Mouse (Mus musculus) stomach, embryonic 14.5 days (tissue): ENCODE measurements around the gene 9430097D07Rik. TPM values are rescaled to one million over a fixed set of nuclear protein-coding genes. Genes with fewer than 3 reads are reported as not detected.

ENCODE experiments used
- ATAC-seq: fragments of 200-750 bp; cut with Nextera tagmentation; 2 replicates; pipeline ENCODE4 v1.8.0; 2017; ENCODE audit warnings: low read depth, moderate TSS enrichment; ENCODE audit not compliant: insufficient number of reproducible peaks, insufficient read depth, low FRiP score
- H3K27ac ChIP-seq: fragments of 300-500 bp; sonication (generic); 2 replicates; pipeline ENCODE4 v1.5.1; 2014; ENCODE audit warnings: mild to moderate bottlenecking, low read length, moderate library complexity, mixed read lengths
- H3K27me3 ChIP-seq: fragments of 300-500 bp; sonication (generic); 2 replicates; pipeline ENCODE4 v1.6.1; 2014; ENCODE audit warnings: low read length, control low read depth, mixed read lengths; ENCODE audit not compliant: control insufficient read depth, insufficient read depth
- H3K36me3 ChIP-seq: fragments of 300-500 bp; sonication (generic); 2 replicates; pipeline ENCODE4 v1.6.1; 2014; ENCODE audit warnings: mild to moderate bottlenecking, control low read depth, low read length, moderate library complexity, mixed read lengths; ENCODE audit not compliant: control insufficient read depth, insufficient read depth
- H3K4me1 ChIP-seq: fragments of 300-500 bp; sonication (generic); 2 replicates; pipeline ENCODE4 v1.6.1; 2014; ENCODE audit warnings: low read length, control low read depth, mixed read lengths; ENCODE audit not compliant: control insufficient read depth, insufficient read depth
- H3K4me2 ChIP-seq: fragments of 300-500 bp; sonication (generic); replicated peaks from 2 replicates; pipeline ENCODE4 v1.6.1; 2014; ENCODE audit warnings: low read depth, low read length, control low read depth
- H3K4me3 ChIP-seq: fragments of 300-500 bp; sonication (generic); 2 replicates; pipeline ENCODE4 v1.5.1; 2014; ENCODE audit warnings: low read depth, low read length, control low read depth
- H3K9ac ChIP-seq: fragments of 300-500 bp; sonication (generic); replicated peaks from 2 replicates; pipeline ENCODE4 v1.6.1; 2014; ENCODE audit warnings: low read depth, mild to moderate bottlenecking, control low read depth, low read length, moderate library complexity, mixed read lengths
- H3K9me3 ChIP-seq: fragments of 300-500 bp; sonication (generic); 2 replicates; pipeline ENCODE4 v1.6.1; 2016; ENCODE audit warnings: low read depth, low read length, control low read depth; ENCODE audit not compliant: control insufficient read depth
- WGBS: fragments of 180-500 bp; shearing (Covaris S2); extraction: QIAGEN DNeasy Blood & Tissue Kit; methylation state at CpG from one replicate; pipeline ENCODE4 v1.1.7; 2014; 5-methylcytosine and 5-hydroxymethylcytosine counted together
- polyA plus RNA-seq: library from polyadenylated mRNA; unstranded; fragments of >200 nt; fragmentation: Nextera tagmentation; extraction: Ambion mirVana; gene quantifications from 2 replicates; pipeline ENCODE4 v1.2.1, GENCODE M21; 2014

9430097D07Rik gene
- polyA plus RNA-seq, 1 experiment from 2014 or later = not detected

DNA sequence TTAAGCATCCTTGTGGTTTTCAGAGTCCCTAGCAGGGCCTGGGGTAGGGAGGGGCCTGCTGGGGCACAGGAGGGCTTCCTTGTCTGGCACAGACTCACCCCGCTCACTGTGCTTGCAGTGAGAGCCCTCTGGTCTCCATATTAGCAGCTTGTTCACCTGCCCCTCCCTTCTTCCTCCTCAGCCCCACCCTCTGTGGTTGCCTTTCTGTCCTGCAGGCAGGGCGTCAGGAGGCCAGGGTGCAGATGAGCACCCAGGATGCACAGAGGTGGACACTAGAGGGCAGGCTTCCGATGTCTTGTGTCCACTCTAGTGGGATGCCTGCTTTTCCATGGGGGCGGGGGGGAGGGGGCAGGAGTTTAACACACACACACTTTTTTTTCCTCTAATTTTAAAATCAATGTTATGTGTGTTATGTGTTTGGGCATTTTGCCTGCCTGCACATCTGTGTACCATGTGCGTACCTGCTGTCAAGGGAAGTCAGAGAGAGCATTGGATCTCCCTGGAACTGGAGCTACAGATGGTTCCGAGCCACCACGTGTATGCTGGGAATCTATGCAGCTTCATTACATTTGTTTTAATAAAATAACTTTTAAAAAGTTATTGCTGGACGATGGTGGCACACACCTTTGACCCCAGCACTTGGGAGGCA lies 26.1 kb upstream of the 9430097D07Rik start:
- Histone ChIP-seq H3K9ac (no peak overlapping the region), H3K9me3 (no peaks in the 10 kb centered on the region), H3K4me3 (no peak overlapping the region), H3K4me2 (no peak overlapping the region), H3K27ac (no peak overlapping the region), H3K4me1 (0 out of 2 replicates have a peak, but pooled peaks cover 4% of the 10 kb centered on the region), H3K36me3 (peaks cover 7% of the 10 kb centered on the region; the same call in 1 of the 2 replicates), H3K27me3 (no peaks in the 10 kb centered on the region)
- WGBS = 46% methylated on average over 8 of the region's 8 CpGs
- 0 out of 2 replicates have a peak, but pooled peaks have one; percentile 25 for ATAC-seq

DNA sequence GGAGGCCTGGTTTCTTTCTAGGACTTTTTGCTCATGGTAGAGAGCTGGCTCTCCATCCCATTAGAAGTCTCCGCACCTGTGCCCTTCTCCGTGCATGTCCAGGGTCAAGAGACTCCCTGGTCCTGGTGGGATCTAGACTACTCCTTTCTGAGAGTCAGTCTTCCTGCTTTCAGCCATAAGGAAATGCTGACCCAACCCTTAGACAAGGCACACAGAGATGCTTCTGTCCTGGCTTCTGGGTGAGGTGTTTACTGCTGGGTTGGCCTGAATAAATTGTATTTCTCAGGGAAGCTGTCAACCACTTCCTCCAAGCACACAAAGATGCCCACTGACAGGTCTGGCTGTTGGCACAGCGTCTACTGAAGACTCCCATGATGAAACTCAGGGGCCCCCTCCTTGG lies 23.9 kb upstream of the 9430097D07Rik start, which contains the start of gene St6galnac6:
St6galnac6 (plus strand) TSS at position 301 of the 400 bp plus-strand sequence.
- H3K9me3 ChIP-seq = no peaks in the 10 kb centered on the region
- H3K4me3 ChIP-seq = no peak within 1 kb of the TSS
- H3K36me3 ChIP-seq = peaks cover 7% of the 10 kb centered on the region; the same call in 1 of the 2 replicates
- no peaks in the 10 kb centered on the region for H3K27me3 ChIP-seq
- H3K9ac ChIP-seq = no peak within 1 kb of the TSS
- 92% methylated on average over 3 of the region's 3 CpGs for WGBS
- ATAC-seq = no peak
- no peak within 1 kb of the TSS for H3K27ac ChIP-seq
- H3K4me1 ChIP-seq = 0 out of 2 replicates have a peak, but pooled peaks cover 4% of the 10 kb centered on the region
- no peak within 1 kb of the TSS for H3K4me2 ChIP-seq

DNA sequence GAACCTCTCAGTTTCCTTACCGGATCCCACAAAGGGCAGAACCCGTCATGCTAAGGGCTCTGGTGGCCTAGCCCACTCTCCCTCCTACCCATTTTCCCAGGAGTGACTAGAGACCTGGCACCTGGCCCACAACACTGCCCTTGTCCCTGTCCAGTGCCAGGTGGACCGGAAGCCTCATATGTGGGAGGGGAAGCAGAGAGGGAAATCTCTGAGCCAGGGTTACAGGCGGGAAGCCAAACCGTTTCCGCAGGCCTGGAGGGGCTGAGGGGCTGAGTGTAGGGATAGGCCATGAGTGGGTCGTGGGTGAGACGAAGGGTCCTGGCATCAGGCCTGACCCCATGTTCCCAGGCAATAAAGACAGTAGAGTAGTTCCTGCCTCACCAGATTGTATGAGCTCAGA lies 23.0 kb upstream of the 9430097D07Rik start:
- H3K9ac ChIP-seq = no peak overlapping the region
- H3K9me3 ChIP-seq = no peaks in the 10 kb centered on the region
- H3K4me3 ChIP-seq = no peak overlapping the region
- WGBS = 90% methylated on average over 8 of the region's 8 CpGs
- no peak overlapping the region for H3K4me2 ChIP-seq
- peaks cover 11% of the 10 kb centered on the region; the same call in 1 of the 2 replicates for H3K36me3 ChIP-seq
- no peak overlapping the region for H3K27ac ChIP-seq
- no peak for ATAC-seq
- 0 out of 2 replicates have a peak, but pooled peaks cover 4% of the 10 kb centered on the region for H3K4me1 ChIP-seq
- no peaks in the 10 kb centered on the region for H3K27me3 ChIP-seq

DNA sequence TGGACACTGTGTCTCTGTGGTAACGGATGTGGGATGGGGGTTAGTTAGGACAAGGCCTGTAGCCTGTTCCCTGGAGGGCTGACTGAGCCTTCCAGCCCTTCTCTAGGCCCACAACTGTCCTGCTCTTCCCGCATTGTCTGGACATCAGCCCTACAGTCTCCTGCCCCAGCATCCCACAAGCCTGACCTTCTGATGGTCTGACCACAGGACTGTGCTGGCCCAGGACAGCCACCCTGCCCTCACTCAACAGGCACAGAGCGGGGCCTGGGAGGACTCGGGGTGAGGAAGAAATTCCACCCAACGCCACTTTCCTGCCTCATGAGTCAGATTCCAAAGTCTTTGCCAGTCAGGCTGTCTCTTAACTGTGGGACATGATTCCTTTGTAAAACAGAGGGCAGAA lies 22.2 kb upstream of the 9430097D07Rik start:
- Histone ChIP-seq H3K4me3 (no peak overlapping the region), H3K27ac (no peak overlapping the region), H3K9ac (no peak overlapping the region), H3K9me3 (no peaks in the 10 kb centered on the region), H3K36me3 (peaks cover 11% of the 10 kb centered on the region; the same call in 1 of the 2 replicates), H3K4me1 (0 out of 2 replicates have a peak, but pooled peaks cover 4% of the 10 kb centered on the region), H3K27me3 (no peaks in the 10 kb centered on the region), H3K4me2 (no peak overlapping the region)
- WGBS = 91% methylated on average over 5 of the region's 5 CpGs
- ATAC-seq = no peak

DNA sequence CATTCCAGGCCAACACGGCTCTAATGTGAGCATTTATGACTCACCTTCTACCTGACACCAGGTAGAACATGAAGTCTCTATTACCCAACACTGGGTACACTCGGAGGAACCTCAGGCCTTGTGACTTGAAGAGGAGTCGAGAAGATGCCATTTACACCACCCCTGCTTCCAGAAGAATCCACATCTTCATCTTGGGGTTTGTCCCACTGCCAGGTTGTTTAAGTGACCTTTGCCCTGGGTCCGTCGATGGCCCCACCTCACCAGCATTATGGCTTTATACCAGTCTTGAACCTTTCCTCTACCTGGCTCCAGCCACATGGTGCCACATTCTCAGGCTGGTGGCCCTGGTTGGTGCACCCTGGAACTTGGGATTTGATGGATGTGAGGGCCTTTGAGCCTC lies 21.8 kb upstream of the 9430097D07Rik start:
- Histone ChIP-seq H3K27me3 (no peaks in the 10 kb centered on the region), H3K27ac (no peak overlapping the region), H3K4me2 (no peak overlapping the region), H3K36me3 (peaks cover 11% of the 10 kb centered on the region; the same call in 1 of the 2 replicates), H3K9ac (no peak overlapping the region), H3K9me3 (no peaks in the 10 kb centered on the region), H3K4me3 (no peak overlapping the region), H3K4me1 (no peaks in the 10 kb centered on the region)
- WGBS = 86% methylated on average over 5 of the region's 5 CpGs
- no peak for ATAC-seq

DNA sequence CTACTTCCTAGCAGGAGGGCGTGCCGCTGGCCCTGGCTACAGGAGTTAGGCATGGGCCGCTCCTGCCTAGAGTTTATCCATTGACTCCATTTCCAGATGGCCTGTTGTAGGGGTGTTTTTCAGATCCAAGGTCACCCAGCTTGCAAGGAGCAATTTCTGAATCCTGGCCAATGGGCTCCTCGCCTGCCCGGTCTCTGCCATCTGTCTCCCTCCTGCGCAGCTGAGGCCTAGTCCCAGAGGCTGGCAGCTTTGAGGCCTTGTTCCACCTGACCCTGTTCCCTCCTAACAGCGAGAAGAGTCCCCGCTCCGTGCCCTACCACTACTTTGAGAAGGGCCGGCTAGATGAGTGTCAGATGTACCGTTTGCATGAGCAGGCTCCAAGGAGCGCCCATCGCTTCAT lies 21.2 kb upstream of the 9430097D07Rik start:
- ATAC-seq = no peak
- no peaks in the 10 kb centered on the region for H3K4me1 ChIP-seq
- H3K9ac ChIP-seq = no peak overlapping the region
- no peaks in the 10 kb centered on the region for H3K27me3 ChIP-seq
- WGBS = 87% methylated on average over 13 of the region's 13 CpGs
- H3K36me3 ChIP-seq = peaks cover 11% of the 10 kb centered on the region; the same call in 1 of the 2 replicates
- no peak overlapping the region for H3K27ac ChIP-seq
- H3K4me2 ChIP-seq = no peak overlapping the region
- no peaks in the 10 kb centered on the region for H3K9me3 ChIP-seq
- H3K4me3 ChIP-seq = no peak overlapping the region

DNA sequence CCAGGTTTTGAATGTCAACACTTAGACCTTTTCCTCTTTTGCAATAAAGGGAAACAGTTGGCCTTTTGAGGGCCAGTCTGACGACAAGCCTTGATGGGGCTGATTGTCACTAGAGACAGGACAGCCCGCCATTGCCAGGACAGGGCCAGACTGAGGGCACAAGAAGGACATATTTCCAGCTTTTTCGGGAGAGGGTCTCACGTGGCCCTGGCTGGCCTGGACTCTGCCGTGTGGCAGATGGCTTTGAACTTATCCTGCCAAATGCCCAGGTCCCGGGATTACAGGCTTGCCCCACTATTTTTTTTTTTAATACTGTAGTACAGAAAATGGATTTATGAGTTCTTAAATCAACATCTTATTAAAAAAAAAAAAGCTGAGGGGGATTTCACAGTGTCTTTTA lies 15.8 kb upstream of the 9430097D07Rik start:
- Histone ChIP-seq H3K4me3 (no peak overlapping the region), H3K36me3 (peaks cover 3% of the 10 kb centered on the region; the same call in 1 of the 2 replicates), H3K4me2 (no peak overlapping the region), H3K9me3 (no peaks in the 10 kb centered on the region), H3K27me3 (no peaks in the 10 kb centered on the region), H3K27ac (no peak overlapping the region), H3K4me1 (peaks cover 16% of the 10 kb centered on the region; the same call in 1 of the 2 replicates), H3K9ac (no peak overlapping the region)
- 68% methylated on average over 6 of the region's 6 CpGs for WGBS
- ATAC-seq = no peak

DNA sequence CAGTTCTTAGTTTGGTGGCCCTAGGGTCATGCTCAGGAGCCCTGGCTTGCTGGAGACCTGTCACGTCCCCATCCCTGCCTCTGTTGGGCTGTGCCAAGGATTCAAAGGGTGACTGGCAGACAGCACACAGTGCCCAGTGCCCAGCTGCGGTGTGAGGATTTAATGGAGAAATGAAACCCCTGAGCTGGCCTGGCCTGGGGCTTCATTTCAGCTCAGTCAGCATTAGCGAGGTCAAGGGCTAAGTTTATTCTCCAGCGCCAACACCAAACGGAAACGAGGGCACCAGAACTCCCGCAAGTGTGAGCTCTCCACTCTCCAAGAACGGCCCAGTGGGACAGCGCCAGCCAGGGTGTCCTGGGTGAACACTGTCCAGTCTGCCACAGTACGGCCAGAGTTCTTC lies 14.7 kb upstream of the 9430097D07Rik start:
- Histone ChIP-seq H3K4me2 (no peak overlapping the region), H3K9ac (no peak overlapping the region), H3K9me3 (no peaks in the 10 kb centered on the region), H3K4me3 (no peak overlapping the region), H3K36me3 (peaks cover 3% of the 10 kb centered on the region; the same call in 1 of the 2 replicates), H3K4me1 (peaks cover 16% of the 10 kb centered on the region; the same call in 1 of the 2 replicates), H3K27ac (no peak overlapping the region), H3K27me3 (no peaks in the 10 kb centered on the region)
- ATAC-seq = no peak
- 63% methylated on average over 10 of the region's 10 CpGs for WGBS
